Mouse (Mus musculus) stomach, postnatal 0 days (tissue): ENCODE measurements around the gene Inca1. TPM values are rescaled to one million over a fixed set of nuclear protein-coding genes. Genes with fewer than 3 reads are reported as not detected.
A peak's percentile ranks its signal among the peaks of the same experiment; 100 is the strongest.

ENCODE experiments used
- ATAC-seq: fragments of 200-750 bp; cut with Nextera tagmentation; 2 replicates; pipeline ENCODE4 v1.8.0; 2017; ENCODE audit not compliant: low FRiP score, low TSS enrichment
- DNase-seq: peaks from one replicate; pipeline ENCODE4 v3.0.0-alpha.2; 2016; ENCODE audit warnings: low spot score
- H3K27ac ChIP-seq: fragments of 300-500 bp; sonication (generic); replicated peaks from 2 replicates; pipeline ENCODE4 v1.5.1; 2014; ENCODE audit warnings: mild to moderate bottlenecking, control low read depth
- H3K27me3 ChIP-seq: fragments of 300-500 bp; sonication (generic); 2 replicates; pipeline ENCODE4 v1.6.1; 2014; ENCODE audit warnings: low read length; ENCODE audit not compliant: control insufficient read depth, insufficient read depth
- H3K36me3 ChIP-seq: fragments of 300-500 bp; sonication (generic); 2 replicates; pipeline ENCODE4 v1.6.1; 2014; ENCODE audit warnings: low read length, mixed read lengths; ENCODE audit not compliant: control insufficient read depth, insufficient read depth
- H3K4me1 ChIP-seq: fragments of 300-500 bp; sonication (generic); replicated peaks from 2 replicates; pipeline ENCODE4 v1.6.1; 2014; ENCODE audit warnings: antibody characterized with exemption; ENCODE audit not compliant: control insufficient read depth, insufficient read depth
- H3K4me2 ChIP-seq: fragments of 300-500 bp; sonication (generic); replicated peaks from 2 replicates; pipeline ENCODE4 v1.6.1; 2014; ENCODE audit warnings: low read depth, mild to moderate bottlenecking, control low read depth, moderate library complexity
- H3K4me3 ChIP-seq: fragments of 300-500 bp; sonication (generic); 2 replicates; pipeline ENCODE4 v1.5.1; 2014; ENCODE audit warnings: low read depth, low read length, control low read depth
- H3K9ac ChIP-seq: fragments of 300-500 bp; sonication (generic); 2 replicates; pipeline ENCODE4 v1.6.1; 2014; ENCODE audit warnings: mild to moderate bottlenecking, low read length, control low read depth, mixed read lengths
- H3K9me3 ChIP-seq: fragments of 300-500 bp; sonication (generic); 2 replicates; pipeline ENCODE4 v1.6.1; 2016; ENCODE audit warnings: low read length; ENCODE audit not compliant: control insufficient read depth
- CTCF ChIP-seq: IDR thresholded peaks from 2 replicates; pipeline ENCODE4 v1.5.1; 2016; ENCODE audit warnings: antibody characterized with exemption, low read depth, mild to moderate bottlenecking, moderate library complexity
- EP300 ChIP-seq: optimal IDR thresholded peaks from 2 replicates; pipeline ENCODE3; 2016; ENCODE audit warnings: antibody characterized with exemption
- WGBS: fragments of 180-500 bp; shearing (Covaris S2); extraction: QIAGEN DNeasy Blood & Tissue Kit; methylation state at CpG from one replicate; pipeline ENCODE4 v1.1.7; 2014; 5-methylcytosine and 5-hydroxymethylcytosine counted together
- polyA plus RNA-seq: library from polyadenylated mRNA; unstranded; fragments of >200 nt; fragmentation: Nextera tagmentation; extraction: Ambion mirVana; gene quantifications from 2 replicates; pipeline ENCODE4 v1.2.1, GENCODE M21; 2015

The Inca1 gene
- polyA plus RNA-seq, 1 experiment from 2014 or later = 1.6 TPM

- ATAC-seq (no peak), DNase-seq (no peak)
- no peak overlapping the region for H3K4me3 ChIP-seq
- H3K27me3 ChIP-seq = no peaks in the 10 kb centered on the region
- H3K36me3 ChIP-seq = no peaks in the 10 kb centered on the region
- H3K9me3 ChIP-seq = no peaks in the 10 kb centered on the region
- no peak overlapping the region for H3K27ac ChIP-seq
- no peak overlapping the region for H3K4me2 ChIP-seq
- WGBS = 70% methylated on average over 3 of the region's 3 CpGs
- no peaks in the 10 kb centered on the region for H3K4me1 ChIP-seq
- TF ChIP-seq CTCF = no peak
- no peak for TF ChIP-seq EP300
- no peak overlapping the region for H3K9ac ChIP-seq
Measured at GRCm38 (mm10) chr11:70741603-70742002, 41.6 kb upstream of the Inca1 start.

- peak; percentile 58 for DNase-seq
- H3K4me1 ChIP-seq = no peaks in the 10 kb centered on the region
- no peaks in the 10 kb centered on the region for H3K27me3 ChIP-seq
- ATAC-seq = peak; percentile 75
- no peak overlapping the region for H3K27ac ChIP-seq
- no peak overlapping the region for H3K4me3 ChIP-seq
- no peak for TF ChIP-seq EP300
- no peak for TF ChIP-seq CTCF
- no peak overlapping the region for H3K4me2 ChIP-seq
- 51% methylated on average over 5 of the region's 5 CpGs for WGBS
- no peaks in the 10 kb centered on the region for H3K9me3 ChIP-seq
- H3K36me3 ChIP-seq = no peaks in the 10 kb centered on the region
- H3K9ac ChIP-seq = no peak overlapping the region
Measured at GRCm38 (mm10) chr11:70737749-70738148, 37.8 kb upstream of the Inca1 start.

- WGBS = 54% methylated on average over 5 of the region's 5 CpGs
- DNase-seq (no peak), ATAC-seq (no peak)
- Histone ChIP-seq H3K36me3 (no peaks in the 10 kb centered on the region; the same call in 1 of the 2 replicates), H3K27me3 (no peaks in the 10 kb centered on the region), H3K27ac (no peak overlapping the region), H3K4me2 (no peak overlapping the region), H3K9ac (no peak overlapping the region), H3K4me3 (no peak overlapping the region), H3K9me3 (no peaks in the 10 kb centered on the region), H3K4me1 (no peaks in the 10 kb centered on the region)
- TF ChIP-seq EP300 = no peak
- no peak for TF ChIP-seq CTCF
Measured at GRCm38 (mm10) chr11:70733256-70733655, 33.3 kb upstream of the Inca1 start.

GRCm38 (mm10) chr11:70731178-70731577, 31.2 kb upstream of the Inca1 start:
- H3K36me3 ChIP-seq = peaks cover 9% of the 10 kb centered on the region; the same call in 1 of the 2 replicates

GRCm38 (mm10) chr11:70730427-70731038, 30.6 kb upstream of the Inca1 start:
- TF ChIP-seq CTCF (no peak), EP300 (no peak)
- DNase-seq = peak; percentile 37
- H3K36me3 ChIP-seq = peaks cover 14% of the 10 kb centered on the region; the same call in 1 of the 2 replicates
- H3K27me3 ChIP-seq = no peaks in the 10 kb centered on the region
- H3K27ac ChIP-seq = no peak overlapping the region
- H3K4me2 ChIP-seq = no peak overlapping the region
- no peaks in the 10 kb centered on the region for H3K9me3 ChIP-seq
- H3K9ac ChIP-seq = no peak overlapping the region
- no peak overlapping the region for H3K4me3 ChIP-seq
- WGBS = 58% methylated on average over 9 of the region's 9 CpGs
- peak; percentile 55; the same call in 1 of the 2 replicates for ATAC-seq
- no peaks in the 10 kb centered on the region for H3K4me1 ChIP-seq

More at GRCm38 (mm10) chr11:70731178-70731577, 31.2 kb upstream of the Inca1 start:
- WGBS = 52% methylated on average over 5 of the region's 5 CpGs
- Histone ChIP-seq H3K4me3 (no peak overlapping the region), H3K9ac (no peak overlapping the region), H3K4me2 (no peak overlapping the region), H3K27me3 (no peaks in the 10 kb centered on the region), H3K9me3 (no peaks in the 10 kb centered on the region), H3K27ac (no peak overlapping the region), H3K4me1 (no peaks in the 10 kb centered on the region)
- TF ChIP-seq CTCF (no peak), EP300 (no peak)
- DNase-seq (no peak), ATAC-seq (no peak)

- Histone ChIP-seq H3K4me2 (no peak overlapping the region), H3K9me3 (no peaks in the 10 kb centered on the region), H3K27ac (no peak overlapping the region), H3K4me1 (no peaks in the 10 kb centered on the region), H3K27me3 (no peaks in the 10 kb centered on the region), H3K4me3 (no peak overlapping the region), H3K9ac (no peak overlapping the region), H3K36me3 (peaks cover 32% of the 10 kb centered on the region)
- ATAC-seq (no peak), DNase-seq (no peak)
- TF ChIP-seq CTCF (no peak), EP300 (no peak)
- 71% methylated on average over 5 of the region's 5 CpGs for WGBS
Measured at GRCm38 (mm10) chr11:70727385-70727784, 27.4 kb upstream of the Inca1 start.
